Mouse (Mus musculus) CH12.LX (cell line): ENCODE results near the gene Gm37240. TPM values are rescaled to one million over a fixed set of nuclear protein-coding genes. Genes with fewer than 3 reads are reported as not detected.

Source experiments
- DNase-seq: peaks from one replicate; pipeline ENCODE4 v3.0.0-alpha.2; 2013; ENCODE audit errors: extremely low read depth
- H3K27ac ChIP-seq: 2 replicates; pipeline ENCODE4 v1.5.1; 2012; ENCODE audit warnings: low read depth, mild to moderate bottlenecking, control low read depth, moderate library complexity; ENCODE audit not compliant: insufficient read depth
- H3K27me3 ChIP-seq: replicated peaks from 2 replicates; pipeline ENCODE3; 2012; ENCODE audit warnings: inconsistent platforms
- H3K36me3 ChIP-seq, 2 experiments: replicated peaks in 1 of 2; 2 replicates each; pipeline versions ENCODE3 to v1.6.1; 2012; ENCODE audit warnings: inconsistent platforms in 1 of 2, low read length in 1 of 2, mild to moderate bottlenecking in 1 of 2, mixed read lengths in 1 of 2, moderate library complexity in 1 of 2; ENCODE audit not compliant: control insufficient read depth in 1 of 2, insufficient read depth in 1 of 2
- H3K4me1 ChIP-seq, 2 experiments: 2 replicates each; pipeline ENCODE4 v1.6.1; 2012; ENCODE audit warnings: inconsistent platforms in 1 of 2, moderate library complexity in 1 of 2; ENCODE audit not compliant: insufficient read depth in 2 of 2, control insufficient read depth in 1 of 2
- H3K4me2 ChIP-seq: 2 replicates; pipeline ENCODE4 v1.6.1; 2012; ENCODE audit warnings: low read depth, mild to moderate bottlenecking, control low read depth; ENCODE audit not compliant: poor library complexity, insufficient read depth, severe bottlenecking
- H3K4me3 ChIP-seq, 3 experiments: fragments of 150-350 bp in 1 of 3; sonication (generic) in 1 of 3; replicated peaks in 1 of 3; 2 replicates each; pipeline versions ENCODE3 to v1.5.1; 2011 to 2012; ENCODE audit warnings: low read depth in 2 of 3, low read length in 2 of 3, mild to moderate bottlenecking in 2 of 3, moderate library complexity in 2 of 3, control low read depth in 1 of 3, improper control_type of control experiment in 1 of 3, inconsistent platforms in 1 of 3, mixed read lengths in 1 of 3; ENCODE audit not compliant: poor library complexity in 1 of 3
- H3K79me2 ChIP-seq: replicated peaks from 2 replicates; pipeline ENCODE4 v1.6.1; 2012; ENCODE audit warnings: mild to moderate bottlenecking, moderate library complexity; ENCODE audit not compliant: control insufficient read depth, poor library complexity, insufficient read depth, severe bottlenecking; ENCODE audit errors: extremely low read depth
- H3K9ac ChIP-seq: 2 replicates; pipeline ENCODE4 v1.6.1; 2012; ENCODE audit warnings: low read depth, mild to moderate bottlenecking, control low read depth, moderate library complexity; ENCODE audit not compliant: insufficient read depth
- H3K9me3 ChIP-seq: replicated peaks from 2 replicates; pipeline ENCODE3; 2012; ENCODE audit warnings: low read length, inconsistent platforms, mixed read lengths
- CHD1 ChIP-seq: IDR thresholded peaks from 2 replicates; pipeline ENCODE4 v1.6.1; 2012; ENCODE audit warnings: low read depth, low read length, improper control_type of control experiment, inconsistent platforms
- CHD2 ChIP-seq: IDR thresholded peaks from 2 replicates; pipeline ENCODE4 v1.6.1; 2011; ENCODE audit warnings: low read length, improper control_type of control experiment
- E2F4 ChIP-seq: IDR thresholded peaks from 2 replicates; pipeline ENCODE4 v1.6.1; 2011; ENCODE audit warnings: low read depth, low read length, improper control_type of control experiment; ENCODE audit not compliant: insufficient replicate concordance
- GABPA ChIP-seq: IDR thresholded peaks from 2 replicates; pipeline ENCODE4 v1.6.1; 2012; ENCODE audit warnings: low read depth, low read length, improper control_type of control experiment, inconsistent platforms; ENCODE audit not compliant: insufficient replicate concordance
- JUN ChIP-seq: IDR thresholded peaks from 2 replicates; pipeline ENCODE4 v1.6.1; 2011; ENCODE audit warnings: low read depth, mild to moderate bottlenecking, low read length, improper control_type of control experiment, moderate library complexity; ENCODE audit not compliant: insufficient read depth
- KAT2A ChIP-seq: IDR thresholded peaks from 2 replicates; pipeline ENCODE4 v1.6.1; 2012; ENCODE audit warnings: low read length, improper control_type of control experiment, inconsistent platforms; ENCODE audit not compliant: insufficient replicate concordance
- MAZ ChIP-seq: IDR thresholded peaks from 2 replicates; pipeline ENCODE4 v1.6.1; 2012; ENCODE audit warnings: low read depth, mild to moderate bottlenecking, inconsistent platforms, low read length, improper control_type of control experiment, moderate library complexity
- MEF2A ChIP-seq: IDR thresholded peaks from 2 replicates; pipeline ENCODE4 v1.6.1; 2014; ENCODE audit warnings: low read depth, mild to moderate bottlenecking, inconsistent platforms, low read length, improper control_type of control experiment, borderline replicate concordance
- MXI1 ChIP-seq: IDR thresholded peaks from 2 replicates; pipeline ENCODE4 v1.6.1; 2011; ENCODE audit warnings: mild to moderate bottlenecking, low read depth, low read length, improper control_type of control experiment
- NRF1 ChIP-seq: IDR thresholded peaks from 2 replicates; pipeline ENCODE4 v1.6.1; 2014; ENCODE audit warnings: low read depth, mild to moderate bottlenecking, inconsistent platforms, low read length, improper control_type of control experiment, moderate library complexity
- RCOR1 ChIP-seq: conservative IDR thresholded peaks from 2 replicates; pipeline ENCODE4 v1.6.1; 2012; ENCODE audit warnings: low read depth, mild to moderate bottlenecking, inconsistent platforms, low read length, improper control_type of control experiment
- SMC3 ChIP-seq: IDR thresholded peaks from 2 replicates; pipeline ENCODE4 v1.6.1; 2011; ENCODE audit warnings: low read depth, low read length, improper control_type of control experiment
- TBP ChIP-seq: conservative IDR thresholded peaks from 2 replicates; pipeline ENCODE4 v1.6.1; 2011; ENCODE audit warnings: low read depth, low read length, improper control_type of control experiment
- USF1 ChIP-seq: IDR thresholded peaks from 2 replicates; pipeline ENCODE4 v1.6.1; 2014; ENCODE audit warnings: low read depth, mild to moderate bottlenecking, inconsistent platforms, low read length, improper control_type of control experiment
- ZC3H11A ChIP-seq: IDR thresholded peaks from 2 replicates; pipeline ENCODE4 v1.6.1; 2012; ENCODE audit warnings: low read depth, mild to moderate bottlenecking, inconsistent platforms, low read length, improper control_type of control experiment
- ZKSCAN1 ChIP-seq: IDR thresholded peaks from 2 replicates; pipeline ENCODE4 v1.6.1; 2012; ENCODE audit warnings: low read depth, inconsistent platforms, low read length, improper control_type of control experiment, borderline replicate concordance
- ZMIZ1 ChIP-seq: IDR thresholded peaks from 2 replicates; pipeline ENCODE4 v1.6.1; 2012; ENCODE audit warnings: low read depth, mild to moderate bottlenecking, inconsistent platforms, low read length, improper control_type of control experiment
- ZNF384 ChIP-seq: IDR thresholded peaks from 2 replicates; pipeline ENCODE4 v1.6.1; 2012; ENCODE audit warnings: low read depth, low read length, improper control_type of control experiment, inconsistent platforms
- dilution Hi-C: fragments of 300-500 bp; cut with MboI; formaldehyde crosslinking; loops from 2 replicates; pipeline ENCODE4 v1.14.3; 2020; ENCODE audit warnings: low sequenced_read_pairs; ENCODE audit not compliant: extremely low pct_unique_long_range_greater_than_20kb, extremely low pct_ligation_motif_present
- in situ Hi-C: fragments of 300-500 bp; cut with MboI; formaldehyde crosslinking; loops from 3 replicates; pipeline ENCODE4 v1.14.3; 2019; ENCODE audit warnings: low sequenced_read_pairs, low pct_ligation_motif_present, low pct_unique_long_range_greater_than_20kb, mixed read lengths
- polyA plus RNA-seq: library from polyadenylated mRNA; unstranded; fragments of >175 nt; gene quantifications from 2 replicates; pipeline ENCODE4 v1.2.1, GENCODE M21; 2012; ENCODE audit warnings: low read depth; ENCODE audit not compliant: insufficient read length
- total RNA-seq, 2 experiments: library from RNA; depleted of rRNA; stranded (reverse); fragments of 300-350 nt in 1 of 2; fragments of >200 nt in 1 of 2; gene quantifications; 2 replicates each; pipeline ENCODE4 v1.2.3; 2012 to 2014

Gene Gm37240
- total and polyA plus RNA-seq, 3 experiments = 0.08 to 0.19 (median 0.14) TPM

GRCm38 (mm10) chr3:85862886-85863285, 24.4 kb downstream of the Gm37240 start:
- no peaks in the 10 kb centered on the region for H3K79me2 ChIP-seq
- dilution Hi-C loops = no loop called here

DNA sequence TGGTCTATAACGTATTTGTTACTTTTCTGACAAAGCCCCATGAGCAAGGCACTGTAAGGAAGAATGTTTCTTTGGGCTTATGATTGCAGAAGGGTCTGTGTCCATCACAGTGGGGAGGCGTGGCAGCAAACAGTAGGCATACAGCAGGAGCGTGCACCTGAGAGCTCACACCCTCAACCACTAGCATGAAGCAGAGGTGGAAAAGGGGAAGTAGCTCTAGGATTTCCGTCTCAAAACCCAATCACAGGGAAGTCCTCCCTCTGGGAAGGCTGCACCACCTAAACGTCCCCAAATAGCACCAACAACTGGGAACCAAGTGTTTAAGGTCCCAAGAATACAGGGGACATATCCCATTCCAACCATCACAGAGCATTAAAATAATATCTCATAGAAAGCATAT, 26.3 kb downstream of the Gm37240 start:
- dilution Hi-C loops (no loop called here), in situ Hi-C loops (no loop called here)
- H3K9me3 ChIP-seq = no peaks in the 10 kb centered on the region
- TF ChIP-seq ZMIZ1 (no peak), KAT2A (no peak), CHD2 (no peak), GABPA (no peak), ZKSCAN1 (no peak), TBP (no peak), USF1 (no peak)
- no peak overlapping the region for H3K4me3 ChIP-seq
- no peak overlapping the region for H3K27ac ChIP-seq
- no peaks in the 10 kb centered on the region for H3K27me3 ChIP-seq
- H3K9ac ChIP-seq = no peak overlapping the region
- H3K79me2 ChIP-seq = no peaks in the 10 kb centered on the region
- no peak overlapping the region for H3K4me2 ChIP-seq
- H3K36me3 ChIP-seq = no peaks in the 10 kb centered on the region
- 0 out of 4 replicates have a peak, but pooled peaks cover 3% of the 10 kb centered on the region in 2 experiments for H3K4me1 ChIP-seq
- no peak for DNase-seq

More at GRCm38 (mm10) chr3:85862886-85863285, 24.4 kb downstream of the Gm37240 start:
- DNase-seq = no peak
- Histone ChIP-seq H3K4me2 (no peak overlapping the region), H3K36me3 (no peaks in the 10 kb centered on the region), H3K9me3 (no peaks in the 10 kb centered on the region), H3K4me3 (no peak overlapping the region), H3K9ac (no peak overlapping the region), H3K27me3 (no peaks in the 10 kb centered on the region), H3K27ac (no peak overlapping the region), H3K4me1 (0 out of 4 replicates have a peak, but pooled peaks cover 0 to 3% of the 10 kb centered on the region in 2 experiments)
- TF ChIP-seq SMC3 = no peak
- TF ChIP-seq RCOR1 = no peak
- no peak for TF ChIP-seq MAZ
- no peak for TF ChIP-seq MXI1
- no peak for TF ChIP-seq KAT2A
- TF ChIP-seq CHD2 = no peak
- TF ChIP-seq E2F4 = no peak
- TF ChIP-seq USF1 = no peak
- TF ChIP-seq MEF2A = no peak
- TF ChIP-seq TBP = no peak
- no peak for TF ChIP-seq JUN
- TF ChIP-seq ZC3H11A = no peak
- no peak for TF ChIP-seq NRF1
- no peak for TF ChIP-seq CHD1
- TF ChIP-seq ZNF384 = no peak
- in situ Hi-C loops = no loop called here
